Mouse (Mus musculus) adipocyte (in vitro differentiated cells): ENCODE data around the gene Hoxc11.

ENCODE experiments used
- DNase-seq: peaks from one replicate; pipeline ENCODE4 v3.0.0-alpha.2; 2016; ENCODE audit warnings: low spot score

The Hoxc11 gene

GRCm38 (mm10) chr15:102954192-102955006, at the start of gene Hoxc11:
Hoxc11 (plus strand) TSS chr15:102954427.
- DNase-seq: no peak

GRCm38 (mm10) chr15:102904946-102905345, 49.3 kb upstream of the Hoxc11 start:
- DNase-seq: peak; percentile 71

GRCm38 (mm10) chr15:102909536-102909935, 44.7 kb upstream of the Hoxc11 start:
- DNase-seq: no peak

GRCm38 (mm10) chr15:102910038-102910437, 44.2 kb upstream of the Hoxc11 start:
- DNase-seq: no peak

- no peak for DNase-seq
Observed at GRCm38 (mm10) chr15:102910496-102911095, 43.6 kb upstream of the Hoxc11 start.

GRCm38 (mm10) chr15:102913038-102913585, 41.1 kb upstream of the Hoxc11 start:
- DNase-seq: no peak

- DNase-seq: no peak
Observed at GRCm38 (mm10) chr15:102917972-102918572, 36.2 kb upstream of the Hoxc11 start.

- DNase-seq: no peak
Observed at GRCm38 (mm10) chr15:102918611-102919265, 35.5 kb upstream of the Hoxc11 start.

- DNase-seq: no peak
Observed at GRCm38 (mm10) chr15:102919336-102920180, 34.7 kb upstream of the Hoxc11 start.

GRCm38 (mm10) chr15:102920619-102921018, 33.6 kb upstream of the Hoxc11 start:
- DNase-seq: peak; percentile 82

GRCm38 (mm10) chr15:102921053-102922011, 32.9 kb upstream of the Hoxc11 start, which contains the start of gene Hoxc13:
Hoxc13 (plus strand) TSS chr15:102921103.
- DNase-seq: no peak

- no peak for DNase-seq
Observed at GRCm38 (mm10) chr15:102922012-102922362, 32.2 kb upstream of the Hoxc11 start.

GRCm38 (mm10) chr15:102922636-102923500, 31.4 kb upstream of the Hoxc11 start:
- DNase-seq: no peak

- no peak for DNase-seq
Observed at GRCm38 (mm10) chr15:102927032-102927645, 27.1 kb upstream of the Hoxc11 start.

- no peak for DNase-seq
Observed at GRCm38 (mm10) chr15:102931706-102932358, 22.4 kb upstream of the Hoxc11 start.

- DNase-seq: no peak
Observed at GRCm38 (mm10) chr15:102934438-102934837, 19.8 kb upstream of the Hoxc11 start.

- no peak for DNase-seq
Observed at GRCm38 (mm10) chr15:102934897-102935296, 19.3 kb upstream of the Hoxc11 start.
